Mouse (Mus musculus) cortical plate, adult 2 months (tissue): ENCODE data around the gene Ccnyl1.

Experiments
- CTCF ChIP-seq: fragments of 200-500 bp; IDR thresholded peaks from 2 replicates; pipeline ENCODE4 v1.5.1; 2011; ENCODE audit warnings: mild to moderate bottlenecking, control low read depth, low read length; ENCODE audit not compliant: insufficient read depth; ENCODE audit errors: extremely low read depth
- POLR2A ChIP-seq: fragments of 200-500 bp; IDR thresholded peaks from 2 replicates; pipeline ENCODE4 v1.6.1; 2011; ENCODE audit warnings: mild to moderate bottlenecking, low read length, control low read depth; ENCODE audit not compliant: insufficient read depth; ENCODE audit errors: extremely low read depth

DNA sequence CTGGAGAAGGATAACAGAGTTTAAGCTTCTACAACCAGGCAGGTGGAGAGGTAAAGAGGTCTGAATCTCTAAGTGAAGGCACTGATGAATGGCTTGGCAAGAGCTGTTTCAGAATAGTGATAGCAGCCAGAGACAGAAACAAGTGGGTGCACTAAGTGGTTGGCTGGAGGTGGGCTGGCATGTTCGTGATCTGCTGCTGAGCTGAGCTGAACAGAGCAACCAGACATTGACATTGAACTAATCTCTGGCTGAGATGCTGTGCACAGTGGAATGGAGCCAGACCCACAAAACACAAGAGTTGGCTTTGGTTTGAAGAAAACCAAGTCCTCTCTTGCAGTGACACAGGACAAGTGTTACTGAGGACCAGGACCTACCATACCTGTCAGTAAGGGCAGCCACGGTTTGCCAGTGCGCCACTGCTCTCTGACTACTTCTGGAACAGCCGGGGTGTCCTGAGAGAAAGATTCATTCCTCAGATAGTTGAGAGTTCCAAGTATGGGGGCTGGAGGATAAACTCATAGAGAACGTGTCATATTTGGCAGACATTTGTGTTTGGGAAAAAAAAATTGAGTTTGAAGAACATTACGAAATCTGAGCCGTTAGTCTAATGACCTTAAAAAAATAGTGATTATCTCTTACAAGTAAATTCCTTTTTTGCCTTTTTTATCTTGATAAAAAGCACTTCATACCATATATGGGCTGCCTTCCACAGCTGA is 26.5 kb downstream of the Ccnyl1 start:
- TF ChIP-seq CTCF (no peak), POLR2A (no peak)
